In genomic region chr13:95583237-95584189, GRCm38 (mm10) we compare ENCODE assay signal across 13 mouse cellular contexts. TPM values are rescaled to one million over a fixed set of nuclear protein-coding genes. Genes with fewer than 3 reads are reported as not detected.
A peak's percentile ranks its signal among the peaks of the same experiment; 100 is the strongest.
DNase-seq lines count a peak whose midpoint lies in the region; ATAC-seq and TF ChIP-seq lines count a peak whose summit lies in the region.
"Had no signal": no experiment of that assay in that cellular context is flagged by ENCODE, and none has a peak within 500 bp of the region (broad histone marks: within the 10 kb centered on the region; RNA-seq: fewer than 3 reads in every experiment).

No protein-coding gene starts in this region.

- no peak for ATAC-seq in intestine, postnatal 0 days

- no peaks in the 10 kb centered on the region for H3K9me3 ChIP-seq in heart, embryonic 10.5 days
- no peaks in the 10 kb centered on the region for H3K9me3 ChIP-seq in intestine, postnatal 0 days (ENCODE audit: control insufficient read depth)
- H3K9me3 ChIP-seq: embryonic facial prominence, embryonic 15.5 days; G1E had no signal

- no peak overlapping the region for H3K4me2 ChIP-seq in intestine, postnatal 0 days (replicated peaks; ENCODE audit: low read depth)
- H3K4me2 ChIP-seq: embryonic facial prominence, embryonic 15.5 days had no signal

- H3K9ac ChIP-seq in intestine, postnatal 0 days (ENCODE audit: low read depth, low read length), result no peak overlapping the region
- H3K9ac ChIP-seq: embryonic facial prominence, embryonic 15.5 days; liver, embryonic 14.5 days had no signal

- no peaks in the 10 kb centered on the region for H3K27me3 ChIP-seq in heart, embryonic 10.5 days (ENCODE audit: insufficient read depth, poor library complexity, severe bottlenecking)
- H3K27me3 ChIP-seq in intestine, postnatal 0 days (replicated peaks; ENCODE audit: control insufficient read depth, insufficient read depth, low read length), result no peaks in the 10 kb centered on the region
- H3K27me3 ChIP-seq: embryonic facial prominence, embryonic 15.5 days had no signal

- DNase-seq in adrenal gland, postnatal 10 days, result peak; percentile 35
- no peak for DNase-seq in adrenal gland, adult (ENCODE audit: inconsistent age in 2 of 2, low spot score in 1 of 2)
- DNase-seq in heart, embryonic 10.5 days (ENCODE audit: low spot score), result peak; percentile 70
- no peak for DNase-seq in heart, postnatal 10 days
- DNase-seq in right cerebral cortex, adult 18-20 months, result peak; percentile 5
- DNase-seq in right cerebral cortex, adult 2 months (ENCODE audit: low spot score in 2 of 2), result no peak
- peak; percentile 55 for DNase-seq in retina, postnatal 1 day
- DNase-seq: kidney, adult 9 months had no signal

- WGBS in heart, embryonic 10.5 days, result 58% methylated on average over 19 of the region's 19 CpGs
- WGBS in intestine, postnatal 0 days, result 64% methylated on average over 19 of the region's 19 CpGs

- H3K4me3 ChIP-seq in heart, embryonic 10.5 days, result no peak overlapping the region
- H3K4me3 ChIP-seq in intestine, postnatal 0 days (ENCODE audit: low read depth, low read length), result no peak overlapping the region
- H3K4me3 ChIP-seq: embryonic facial prominence, embryonic 15.5 days; left cerebral cortex, adult 2 months had no signal

- H3K4me1 ChIP-seq in heart, embryonic 10.5 days, result peaks cover 5% of the 10 kb centered on the region; the same call in 1 of the 2 replicates
- no peaks in the 10 kb centered on the region for H3K4me1 ChIP-seq in intestine, postnatal 0 days (replicated peaks; ENCODE audit: control insufficient read depth, insufficient read depth, low read length)
- H3K4me1 ChIP-seq: embryonic facial prominence, embryonic 15.5 days had no signal

- H3K36me3 ChIP-seq in heart, embryonic 10.5 days, result no peaks in the 10 kb centered on the region
- H3K36me3 ChIP-seq in intestine, postnatal 0 days (ENCODE audit: control insufficient read depth, insufficient read depth), result no peaks in the 10 kb centered on the region
- H3K36me3 ChIP-seq: embryonic facial prominence, embryonic 15.5 days; G1E had no signal

- TF ChIP-seq CTCF in intestine, postnatal 0 days (IDR thresholded peaks at IDR 0.05; ENCODE audit: low read depth), result no peak

- H3K27ac ChIP-seq in heart, embryonic 10.5 days, result no peak overlapping the region
- H3K27ac ChIP-seq in intestine, postnatal 0 days (ENCODE audit: low read depth, low read length), result no peak overlapping the region
- H3K27ac ChIP-seq: embryonic facial prominence, embryonic 15.5 days; left cerebral cortex, adult 2 months; liver, embryonic 14.5 days had no signal

- intact Hi-C loops in heart, postnatal 10 days (cut with DNase I), result no loop called here

RNA-seq across cellular contexts. Expression of gene F2r, which starts 34.8 kb away (rescaled TPM):
- 10 to 100 TPM; 61.1 to 81.8 TPM for total RNA-seq in adrenal gland, postnatal 10 days (2021)
- 159 and 166 TPM in 2 replicates for polyA plus RNA-seq in heart, embryonic 10.5 days (2016; fragmentation: Nextera tagmentation; extraction: Ambion mirVana)
- 10 to 100 TPM; 49.6 to 50.1 TPM for total RNA-seq in heart, postnatal 10 days (2021)
- polyA plus RNA-seq in intestine, postnatal 0 days (2015; fragmentation: Nextera tagmentation; extraction: Ambion mirVana), result 19.4 and 20.2 TPM in 2 replicates
- total RNA-seq: G1E had no signal

RNA-seq across cellular contexts. Expression of gene F2rl1, which starts 58.5 kb away (rescaled TPM):
- total RNA-seq in adrenal gland, postnatal 10 days (2021), result under 1 TPM; 0.63 to 0.82 TPM
- polyA plus RNA-seq in heart, embryonic 10.5 days (2016; fragmentation: Nextera tagmentation; extraction: Ambion mirVana), result 0.23 TPM in 1 of 2 replicates, not detected in the other
- 1 to 10 TPM in 1 of 2 experiments, under 1 TPM in 1; 0.96 to 1.0 TPM for total RNA-seq in heart, postnatal 10 days (2021)
- polyA plus RNA-seq in intestine, postnatal 0 days (2015; fragmentation: Nextera tagmentation; extraction: Ambion mirVana), result 32.6 and 36.4 TPM in 2 replicates
- polyA plus RNA-seq: G1E had no signal

Comparison
In these comparisons a context has a peak if more than half of its experiments do, and no peak if none do; other contexts are left out.
1. DNase-seq: peak in adrenal gland, postnatal 10 days (single experiment), heart, embryonic 10.5 days (single experiment), right cerebral cortex, adult 18-20 months (single experiment) and retina, postnatal 1 day (single experiment); none in adrenal gland, adult (0 of 2), heart, postnatal 10 days (0 of 2) and right cerebral cortex, adult 2 months (0 of 2).